Mouse (Mus musculus) lung, postnatal 4 days (tissue): ENCODE measurements around the gene Thpo.

ENCODE experiments used
- DNase-seq, 2 experiments: peaks; one replicate each; pipeline ENCODE4 v3.0.0; 2021

Gene Thpo

GRCm38 (mm10) chr16:20733731-20734730, at the start of gene Thpo:
Gene Thpo (minus strand): TSS chr16:20734511.
- no peak for DNase-seq

- DNase-seq: peak; percentile 35 to 36
Measured at GRCm38 (mm10) chr16:20783891-20784290, 49.6 kb upstream of the Thpo start.

- DNase-seq: no peak
Measured at GRCm38 (mm10) chr16:20781101-20781630, 46.9 kb upstream of the Thpo start.

- DNase-seq: no peak
Measured at GRCm38 (mm10) chr16:20779846-20780245, 45.5 kb upstream of the Thpo start.

GRCm38 (mm10) chr16:20775021-20775420, 40.7 kb upstream of the Thpo start:
- DNase-seq: no peak

- peak in 1 of 2 experiments; percentile 43 for DNase-seq
Measured at GRCm38 (mm10) chr16:20765244-20765643, 30.9 kb upstream of the Thpo start.

GRCm38 (mm10) chr16:20761681-20762080, 27.4 kb upstream of the Thpo start:
- DNase-seq: peak in 1 of 2 experiments; percentile 68

GRCm38 (mm10) chr16:20757385-20757784, 23.1 kb upstream of the Thpo start:
- no peak for DNase-seq

GRCm38 (mm10) chr16:20756052-20756451, 21.7 kb upstream of the Thpo start:
- no peak for DNase-seq

- no peak for DNase-seq
Measured at GRCm38 (mm10) chr16:20750518-20750917, 16.2 kb upstream of the Thpo start.

GRCm38 (mm10) chr16:20746641-20747040, 12.3 kb upstream of the Thpo start:
- DNase-seq: peak; percentile 54 to 80

GRCm38 (mm10) chr16:20739845-20740244, 5.5 kb upstream of the Thpo start:
- DNase-seq: no peak

- no peak for DNase-seq
Measured at GRCm38 (mm10) chr16:20736823-20737222, 2.5 kb upstream of the Thpo start.

GRCm38 (mm10) chr16:20736168-20736567, 1.9 kb upstream of the Thpo start:
- no peak for DNase-seq

GRCm38 (mm10) chr16:20735651-20736050, 1.3 kb upstream of the Thpo start:
- no peak for DNase-seq

GRCm38 (mm10) chr16:20732925-20733730, 1.2 kb downstream of the Thpo start, which contains the start of gene Chrd:
Gene Chrd (plus strand): TSS chr16:20733127.
- DNase-seq: peak; percentile 76 to 85

- no peak for DNase-seq
Measured at GRCm38 (mm10) chr16:20732251-20732924, 1.9 kb downstream of the Thpo start.

- no peak for DNase-seq
Measured at GRCm38 (mm10) chr16:20731688-20732087, 2.6 kb downstream of the Thpo start.

GRCm38 (mm10) chr16:20730293-20730711, 4.0 kb downstream of the Thpo start:
- DNase-seq: no peak

- DNase-seq: no peak
Measured at GRCm38 (mm10) chr16:20726384-20726783, 7.9 kb downstream of the Thpo start.

GRCm38 (mm10) chr16:20725750-20726149, 8.6 kb downstream of the Thpo start:
- no peak for DNase-seq

GRCm38 (mm10) chr16:20725321-20725720, 9.0 kb downstream of the Thpo start:
- no peak for DNase-seq
